Mouse (Mus musculus) spleen, adult 2 months (tissue): ENCODE measurements at regions not wholly inside any gene's neighbourhood (a gene's known extent, or its start where the extent isn't known, plus 50 kb on each side); places are given as distances from the start of the nearest gene placed in this dataset.

Experiments
- DNase-seq, 2 experiments: peaks; one replicate each; pipeline versions ENCODE4 v3.0.0 to v3.0.0-alpha.2; 2012 to 2021; ENCODE audit warnings: low spot score in 2 of 2, low read depth in 1 of 2
- H3K27ac ChIP-seq: fragments of 200-500 bp; 2 replicates; pipeline ENCODE4 v1.5.1; 2012; ENCODE audit warnings: low read length, inconsistent platforms; ENCODE audit not compliant: insufficient read depth
- H3K27me3 ChIP-seq: fragments of 200-500 bp; 2 replicates; pipeline ENCODE4 v1.6.1; 2012; ENCODE audit warnings: mild to moderate bottlenecking, moderate library complexity, low read length, inconsistent platforms; ENCODE audit not compliant: control insufficient read depth, insufficient read depth
- H3K36me3 ChIP-seq: fragments of 200-500 bp; 2 replicates; pipeline ENCODE4 v1.6.1; 2012; ENCODE audit warnings: mild to moderate bottlenecking, low read length, inconsistent platforms; ENCODE audit not compliant: control insufficient read depth, insufficient read depth
- H3K4me1 ChIP-seq: fragments of 200-500 bp; 2 replicates; pipeline ENCODE4 v1.6.1; 2011; ENCODE audit warnings: inconsistent platforms; ENCODE audit not compliant: control insufficient read depth, insufficient read depth, insufficient read length
- H3K4me3 ChIP-seq: fragments of 200-500 bp; 2 replicates; pipeline ENCODE4 v1.5.1; 2011; ENCODE audit warnings: mild to moderate bottlenecking, inconsistent platforms; ENCODE audit not compliant: insufficient read depth, insufficient read length; ENCODE audit errors: extremely low read depth
- CTCF ChIP-seq: fragments of 200-500 bp; IDR thresholded peaks from 2 replicates; pipeline ENCODE4 v1.5.1; 2011; ENCODE audit warnings: mild to moderate bottlenecking, inconsistent platforms; ENCODE audit not compliant: insufficient read depth, insufficient read length, insufficient replicate concordance; ENCODE audit errors: extremely low read depth
- POLR2A ChIP-seq: fragments of 200-500 bp; IDR thresholded peaks from 2 replicates; pipeline ENCODE4 v1.6.1; 2011; ENCODE audit warnings: low read depth, low read length, inconsistent platforms
- WGBS: fragments of 180-500 bp; shearing (Covaris S2); methylation state at CpG from one replicate; pipeline ENCODE4 v1.1.7; 2018; 5-methylcytosine and 5-hydroxymethylcytosine counted together

DNA sequence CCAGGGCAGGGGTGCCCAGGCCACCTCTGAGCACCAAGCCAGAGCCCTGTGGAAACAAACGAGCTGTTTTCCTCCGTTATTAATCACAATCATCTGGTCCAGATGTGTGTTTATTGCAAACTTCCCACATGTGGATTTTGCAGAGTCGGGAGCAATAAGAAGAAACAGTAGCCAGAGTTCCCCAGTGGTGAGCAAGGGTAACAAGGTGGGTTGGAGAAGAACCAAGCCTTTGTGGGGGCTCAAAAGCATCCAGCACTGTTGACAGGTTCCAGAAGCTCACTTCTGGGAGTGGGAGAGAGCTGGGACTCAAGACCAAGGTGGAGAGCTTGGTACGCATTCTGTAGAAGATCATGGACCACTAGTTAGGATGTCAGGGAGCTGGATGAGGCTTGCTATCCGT lies 63.6 kb downstream of the Hif1an start:
- no peak for DNase-seq
- Histone ChIP-seq H3K4me3 (no peak overlapping the region), H3K27me3 (no peaks in the 10 kb centered on the region), H3K36me3 (no peaks in the 10 kb centered on the region), H3K27ac (no peak overlapping the region), H3K4me1 (no peaks in the 10 kb centered on the region)
- 72% methylated on average over 5 of the region's 5 CpGs for WGBS
- TF ChIP-seq POLR2A = no peak
- TF ChIP-seq CTCF = no peak

DNA sequence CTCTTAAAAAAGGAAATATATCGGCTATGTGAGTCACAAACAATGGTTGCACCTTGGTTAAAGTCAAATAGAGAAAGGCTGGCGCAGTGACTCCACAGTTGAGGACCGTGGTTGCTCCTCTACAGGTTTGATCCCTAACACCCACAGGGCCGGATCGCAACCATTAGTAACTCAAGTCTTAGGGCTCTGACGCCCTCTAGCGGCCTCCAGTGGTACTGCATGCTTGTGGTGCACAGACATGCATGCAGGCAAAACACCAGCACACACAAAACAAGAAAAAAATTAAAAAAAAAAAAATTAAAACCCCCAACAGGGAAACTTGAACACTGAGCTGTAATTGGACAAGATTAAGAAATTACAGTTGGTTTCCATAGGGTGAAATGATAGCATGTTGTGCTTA lies 67.1 kb downstream of the Hif1an start:
- peak; percentile 15; the same call in 1 of the 2 replicates for TF ChIP-seq CTCF
- no peak for TF ChIP-seq POLR2A
- no peak overlapping the region for H3K4me3 ChIP-seq
- H3K36me3 ChIP-seq = no peaks in the 10 kb centered on the region
- H3K4me1 ChIP-seq = no peaks in the 10 kb centered on the region
- no peaks in the 10 kb centered on the region for H3K27me3 ChIP-seq
- H3K27ac ChIP-seq = no peak overlapping the region
- WGBS = 60% methylated on average over 7 of the region's 7 CpGs
- DNase-seq = no peak

DNA sequence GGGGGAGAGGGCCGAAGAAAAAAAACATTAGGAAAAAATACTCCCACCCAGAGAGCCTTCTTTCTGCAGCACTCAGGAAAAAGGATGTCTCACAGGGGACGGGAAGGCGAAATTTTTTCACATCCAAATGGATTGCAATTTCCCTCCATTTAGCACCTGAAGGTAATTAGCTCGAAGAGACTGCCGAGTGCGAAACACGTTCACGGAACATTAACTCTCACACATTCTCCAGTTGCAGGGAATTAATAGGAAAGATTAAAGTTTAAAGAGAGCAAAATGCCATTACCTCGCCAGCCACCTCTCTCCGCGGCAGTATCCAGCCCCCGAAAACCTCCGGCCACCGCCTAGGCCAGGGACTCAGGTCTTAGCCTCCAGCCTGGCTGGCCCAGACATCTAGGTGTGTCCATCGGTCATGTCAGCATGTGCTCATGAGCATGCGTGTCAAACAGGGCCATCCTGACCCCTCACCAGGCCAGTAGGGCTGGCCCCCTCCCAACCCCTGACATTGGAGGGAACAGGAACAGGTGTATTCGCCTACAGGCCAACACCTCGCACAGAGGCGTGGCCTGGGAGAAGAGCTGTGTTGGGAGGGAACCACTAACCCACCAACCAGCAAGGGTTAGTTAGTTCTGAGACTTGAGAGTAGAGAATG lies 68.8 kb downstream of the Hif1an start:
- no peak overlapping the region for H3K27ac ChIP-seq
- TF ChIP-seq POLR2A (no peak), CTCF (no peak)
- 84% methylated on average over 19 of the region's 19 CpGs for WGBS
- DNase-seq = no peak
- H3K4me1 ChIP-seq = no peaks in the 10 kb centered on the region
- no peak overlapping the region for H3K4me3 ChIP-seq
- no peaks in the 10 kb centered on the region for H3K27me3 ChIP-seq
- no peaks in the 10 kb centered on the region for H3K36me3 ChIP-seq

DNA sequence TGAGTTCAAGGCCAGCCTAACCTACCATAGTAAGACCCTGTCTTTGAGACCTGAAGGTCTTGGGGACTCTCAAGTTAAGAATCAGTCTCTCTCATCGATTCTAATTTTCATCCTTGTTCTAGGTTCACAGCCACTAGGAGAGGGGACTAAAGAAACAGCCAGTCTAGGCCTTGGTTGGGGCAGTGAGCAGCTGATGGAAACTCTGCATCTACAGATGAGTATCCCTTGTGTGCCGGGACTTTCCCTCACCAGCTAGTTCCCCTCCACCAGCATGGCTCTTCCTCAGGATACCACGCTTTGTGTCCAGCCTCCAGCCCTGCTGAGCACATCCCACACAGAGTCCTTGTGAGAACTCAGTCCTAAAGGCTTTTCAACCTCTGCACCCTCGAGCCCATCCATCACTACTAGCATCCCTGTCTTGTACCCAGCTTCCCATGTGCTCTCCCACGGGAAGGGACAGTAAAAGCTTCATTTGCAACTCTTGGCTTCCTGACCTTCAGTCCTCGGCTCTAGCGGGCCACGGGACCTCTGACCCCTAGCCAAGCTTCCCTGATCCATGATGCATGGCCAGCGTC lies 74.6 kb downstream of the Hif1an start:
- TF ChIP-seq CTCF (no peak), POLR2A (no peak)
- H3K4me3 ChIP-seq = no peak overlapping the region
- no peak for DNase-seq
- no peaks in the 10 kb centered on the region for H3K36me3 ChIP-seq
- no peaks in the 10 kb centered on the region for H3K27me3 ChIP-seq
- H3K4me1 ChIP-seq = no peaks in the 10 kb centered on the region
- no peak overlapping the region for H3K27ac ChIP-seq
- 65% methylated on average over 9 of the region's 9 CpGs for WGBS

DNA sequence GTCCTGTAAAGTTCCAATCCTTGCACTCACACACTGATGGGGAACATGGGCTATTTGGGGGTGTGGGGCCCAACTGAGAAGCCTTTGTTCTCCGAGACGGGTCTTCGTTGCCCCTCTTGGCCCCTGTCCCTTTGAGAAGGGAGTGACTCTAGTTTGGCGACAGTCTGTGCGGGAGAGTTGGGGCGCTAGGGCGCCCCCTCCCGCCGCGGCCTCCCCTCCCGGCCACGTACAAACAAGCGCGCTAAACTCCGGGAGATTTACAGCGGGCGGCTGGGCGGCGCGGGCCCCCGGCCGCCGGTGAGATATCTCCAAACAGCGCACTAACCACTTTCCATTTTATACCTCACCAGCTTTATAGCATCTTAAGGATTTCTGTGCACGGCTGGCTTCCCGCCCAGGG lies 77.4 kb downstream of the Hif1an start:
- DNase-seq = no peak
- no peak for TF ChIP-seq POLR2A
- WGBS = 3% methylated on average over 25 of the region's 26 CpGs
- Histone ChIP-seq H3K36me3 (no peaks in the 10 kb centered on the region), H3K27me3 (no peaks in the 10 kb centered on the region), H3K27ac (no peak overlapping the region), H3K4me3 (no peak overlapping the region), H3K4me1 (no peaks in the 10 kb centered on the region)

DNA sequence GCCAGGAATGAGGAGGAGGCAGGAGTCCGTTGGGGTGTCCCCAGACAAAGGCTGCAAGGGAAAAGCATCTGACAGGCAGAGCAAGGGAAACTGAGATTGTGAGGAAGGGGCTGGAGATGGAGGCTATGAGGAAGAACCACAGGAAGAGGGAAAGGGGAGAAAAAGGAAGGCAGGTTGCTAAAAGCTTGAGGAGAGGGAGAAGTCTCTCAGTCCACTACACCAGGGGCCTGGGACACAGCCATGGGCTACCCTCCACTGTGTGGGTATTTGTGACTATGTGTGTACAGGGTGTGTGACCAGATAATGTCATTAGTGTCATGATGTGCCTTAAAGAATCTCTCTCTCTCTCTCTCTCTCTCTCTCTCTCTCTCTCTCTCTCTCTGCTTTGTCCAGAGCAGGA lies 77.9 kb downstream of the Hif1an start:
- H3K36me3 ChIP-seq = no peaks in the 10 kb centered on the region
- no peaks in the 10 kb centered on the region for H3K4me1 ChIP-seq
- 9% methylated on average over 1 of the region's 1 CpGs for WGBS
- no peak for DNase-seq
- no peaks in the 10 kb centered on the region for H3K27me3 ChIP-seq
- H3K27ac ChIP-seq = no peak overlapping the region
- TF ChIP-seq POLR2A (no peak), CTCF (no peak)
- no peak overlapping the region for H3K4me3 ChIP-seq

DNA sequence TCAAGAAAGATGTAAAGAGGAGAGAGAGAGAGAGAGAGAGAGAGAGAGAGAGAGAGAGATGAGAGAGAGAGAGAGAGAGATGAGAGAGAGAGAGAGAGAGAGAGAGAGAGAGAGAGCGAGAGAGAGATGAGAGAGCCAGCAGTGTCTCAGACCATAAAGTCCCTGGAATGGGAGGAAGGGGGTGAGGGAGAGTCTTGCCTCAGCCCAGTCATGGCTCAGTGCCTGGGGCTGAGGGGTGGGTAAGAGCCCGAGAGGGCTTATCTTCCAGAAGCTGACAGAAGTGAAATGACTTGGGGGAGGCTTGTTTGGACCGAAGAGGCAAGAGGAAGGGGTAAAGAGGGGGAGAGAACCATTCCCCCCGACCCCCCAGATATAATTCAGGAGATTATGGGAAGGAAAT lies 79.6 kb downstream of the Hif1an start:
- no peak for DNase-seq
- WGBS = 57% methylated on average over 4 of the region's 4 CpGs
- no peaks in the 10 kb centered on the region for H3K36me3 ChIP-seq
- no peak overlapping the region for H3K27ac ChIP-seq
- no peaks in the 10 kb centered on the region for H3K4me1 ChIP-seq
- TF ChIP-seq CTCF (no peak), POLR2A (no peak)
- no peak overlapping the region for H3K4me3 ChIP-seq
- no peaks in the 10 kb centered on the region for H3K27me3 ChIP-seq
